8 mouse cellular contexts compared by ENCODE assay signal in the genomic region with DNA sequence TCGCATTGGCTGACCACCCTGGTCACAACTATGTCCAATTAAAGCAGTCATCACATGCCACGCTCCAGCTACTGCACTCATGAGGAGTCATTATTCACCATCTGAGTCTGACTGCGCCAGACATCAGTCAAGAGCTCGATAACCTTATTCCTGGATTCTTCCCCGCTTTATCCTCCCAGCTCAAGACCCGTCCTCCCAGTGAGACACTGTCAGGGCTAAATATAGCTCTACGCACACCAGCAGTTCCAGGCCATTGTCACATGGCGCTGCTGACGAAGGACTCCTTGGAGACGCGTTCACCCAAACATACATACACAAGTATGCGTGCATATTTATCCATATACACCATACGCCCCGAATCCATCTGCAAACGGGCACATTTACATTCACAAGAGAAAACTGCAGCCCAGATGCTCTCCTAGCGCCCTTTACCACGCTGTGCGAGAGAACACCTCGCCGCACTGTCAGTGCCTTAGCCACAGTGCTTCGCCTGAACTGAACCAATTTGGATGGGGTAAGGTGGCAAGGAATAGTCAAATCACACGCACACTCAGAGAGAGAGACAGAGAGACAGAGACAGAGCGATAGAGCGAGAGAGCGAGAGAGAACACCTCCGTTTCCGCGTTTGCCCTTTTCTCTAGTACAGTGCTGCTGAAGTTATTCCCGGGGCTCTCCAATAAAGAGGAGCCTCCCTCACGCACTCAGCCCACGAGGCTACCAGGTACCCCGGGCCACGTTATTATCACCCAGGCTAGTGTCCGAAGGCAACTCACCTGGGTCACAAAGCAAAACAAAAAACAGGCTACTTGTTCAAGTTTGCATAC.
A peak's percentile ranks its signal among the peaks of the same experiment; 100 is the strongest.
DNase-seq lines count a peak whose midpoint lies in the region; ATAC-seq lines count a peak whose summit lies in the region.

No protein-coding gene starts in this region.

- peak overlapping the region; percentile 95 for H3K27ac ChIP-seq in heart, embryonic 12.5 days (ENCODE audit: poor library complexity, severe bottlenecking)
- peak overlapping the region; percentile 87 for H3K27ac ChIP-seq in stomach, embryonic 16.5 days (ENCODE audit: low read length)

- H3K27me3 ChIP-seq in heart, embryonic 12.5 days (replicated peaks) = no peaks in the 10 kb centered on the region
- H3K27me3 ChIP-seq in stomach, embryonic 16.5 days (ENCODE audit: control insufficient read depth, insufficient read depth, low read length) = no peaks in the 10 kb centered on the region

- peak overlapping the region; percentile 94 for H3K4me3 ChIP-seq in heart, embryonic 12.5 days
- H3K4me3 ChIP-seq in stomach, embryonic 16.5 days (replicated peaks; ENCODE audit: low read length) = peak overlapping the region; percentile 70

- intact Hi-C loops in left cerebral cortex, postnatal 10 days (cut with DNase I) = loop anchor here (5.0 kb wide), 2 partner anchors 106 to 251 kb away; no protein-coding TSS in a partner anchor

- peak; percentile 38 for DNase-seq in CD4-positive, CD25-positive, alpha-beta regulatory T cell, adult 2 months (ENCODE audit: low read depth, low spot score)
- DNase-seq in thymus, postnatal 0 days (ENCODE audit: low spot score) = peak; percentile 23
- DNase-seq in thymus, postnatal 36 days = no peak
- peak; percentile 48 to 61 for DNase-seq in left cerebral cortex, postnatal 10 days (ENCODE audit: extremely low spot score in 1 of 2, low spot score in 2 of 2)
- peak; percentile 42 for DNase-seq in mesoderm, embryonic 11.5 days (ENCODE audit: low read depth, low spot score)

- H3K36me3 ChIP-seq in heart, embryonic 12.5 days = no peaks in the 10 kb centered on the region
- H3K36me3 ChIP-seq in stomach, embryonic 16.5 days (ENCODE audit: control insufficient read depth, insufficient read depth, low read length) = no peaks in the 10 kb centered on the region

- peaks cover 36% of the 10 kb centered on the region for H3K4me1 ChIP-seq in heart, embryonic 12.5 days (replicated peaks)
- H3K4me1 ChIP-seq in stomach, embryonic 16.5 days (ENCODE audit: control insufficient read depth, insufficient read depth, low read length) = peaks cover 17% of the 10 kb centered on the region

- 2% methylated on average over 34 of the region's 34 CpGs for WGBS in heart, embryonic 12.5 days
- 5% methylated on average over 34 of the region's 34 CpGs for WGBS in stomach, embryonic 16.5 days

- no peak for ATAC-seq in CD4-positive, CD25-positive, alpha-beta regulatory T cell, adult 4 months
- peak; percentile 17; the same call in 1 of the 2 replicates for ATAC-seq in heart, embryonic 12.5 days (ENCODE audit: insufficient number of reproducible peaks, low FRiP score)
- no peak for ATAC-seq in stomach, embryonic 16.5 days (ENCODE audit: insufficient read depth, low FRiP score)

- H3K9ac ChIP-seq in heart, embryonic 12.5 days = peak overlapping the region; percentile 96
- peak overlapping the region; percentile 79 for H3K9ac ChIP-seq in stomach, embryonic 16.5 days (ENCODE audit: low read length)

- H3K9me3 ChIP-seq in heart, embryonic 12.5 days (replicated peaks) = no peaks in the 10 kb centered on the region
- no peaks in the 10 kb centered on the region for H3K9me3 ChIP-seq in stomach, embryonic 16.5 days (replicated peaks; ENCODE audit: control insufficient read depth, low read length)

- H3K4me2 ChIP-seq in heart, embryonic 12.5 days = peak overlapping the region; percentile 88
- H3K4me2 ChIP-seq in stomach, embryonic 16.5 days (ENCODE audit: low read depth, low read length) = peak overlapping the region; percentile 89

Comparison
In these comparisons a context has a peak if more than half of its experiments do, and no peak if none do; other contexts are left out.
1. DNase-seq: peak in CD4-positive, CD25-positive, alpha-beta regulatory T cell, adult 2 months (single experiment), thymus, postnatal 0 days (single experiment), left cerebral cortex, postnatal 10 days (2 of 2) and mesoderm, embryonic 11.5 days (single experiment); none in thymus, postnatal 36 days (0 of 2).